Mouse (Mus musculus): Measurements from ENCODE around the gene Gm49027. TPM values are rescaled to one million over a fixed set of nuclear protein-coding genes. Genes with fewer than 3 reads are reported as not detected.
A peak's percentile ranks its signal among the peaks of the same experiment; 100 is the strongest.

Gm49027 gene
- total RNA-seq (2021) = 1 to 10 TPM; 7.0 to 7.7 TPM
- long read RNA-seq, experiment 1, partial matches to known transcripts = 16 of 17 reads
- long read RNA-seq, experiment 1, other reads (novel, unspliced or antisense) = 1 of 17 reads
- long read RNA-seq, experiment 2, partial matches to known transcripts = 13 of 13 reads
- long read RNA-seq, experiment 2, other reads (novel, unspliced or antisense) = 0 of 13 reads

GRCm38 (mm10) chr5:123525281-123525680 is at the start of gene Gm49027:
Gene Gm49027, minus strand, starts transcription at chr5:123525488.
- peak in 1 of 2 experiments; percentile 6 for DNase-seq (ENCODE audit: extremely low spot score in 1 of 2, low spot score in 2 of 2)
- TF ChIP-seq CTCF (IDR thresholded peaks at IDR 0.05) = no peak
- intact Hi-C loops (cut with DNase I) = no loop called here
- Histone ChIP-seq H3K27ac (no peak within 1 kb of the TSS; the same call in 1 of the 2 replicates), H3K4me3 (peak within 1 kb of the TSS; percentile 89)

DNA sequence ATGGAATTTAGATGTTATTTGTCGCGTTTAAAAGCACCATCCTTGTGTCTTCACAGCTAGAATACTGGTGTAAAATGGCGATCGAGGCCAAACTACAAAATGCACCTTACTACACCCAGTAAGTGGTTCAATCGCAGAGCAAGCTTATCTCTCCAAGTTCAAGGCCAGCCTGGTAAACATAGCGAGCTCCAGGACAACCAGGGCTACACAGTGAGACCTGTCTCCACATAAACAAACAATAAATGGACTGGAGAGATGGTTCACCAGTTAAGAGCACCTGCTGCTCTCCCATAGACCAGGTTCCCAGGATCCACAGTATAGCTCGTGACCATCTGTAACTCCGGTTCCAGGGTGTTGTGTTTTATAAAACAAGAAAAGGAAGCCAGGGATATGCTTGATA is 48.1 kb upstream of the Gm49027 start:
- no peak for TF ChIP-seq CTCF (IDR thresholded peaks at IDR 0.05)
- Histone ChIP-seq H3K27ac (no peak overlapping the region; the same call in 1 of the 2 replicates), H3K4me3 (peak overlapping the region; percentile 78; the same call in 1 of the 2 replicates)
- no peak for DNase-seq (ENCODE audit: extremely low spot score in 1 of 2, low spot score in 2 of 2)
- intact Hi-C loops (cut with DNase I) = loop anchor here (1.0 to 5.0 kb wide), 2 partner anchors 20 to 34 kb away; no protein-coding TSS in a partner anchor

DNA sequence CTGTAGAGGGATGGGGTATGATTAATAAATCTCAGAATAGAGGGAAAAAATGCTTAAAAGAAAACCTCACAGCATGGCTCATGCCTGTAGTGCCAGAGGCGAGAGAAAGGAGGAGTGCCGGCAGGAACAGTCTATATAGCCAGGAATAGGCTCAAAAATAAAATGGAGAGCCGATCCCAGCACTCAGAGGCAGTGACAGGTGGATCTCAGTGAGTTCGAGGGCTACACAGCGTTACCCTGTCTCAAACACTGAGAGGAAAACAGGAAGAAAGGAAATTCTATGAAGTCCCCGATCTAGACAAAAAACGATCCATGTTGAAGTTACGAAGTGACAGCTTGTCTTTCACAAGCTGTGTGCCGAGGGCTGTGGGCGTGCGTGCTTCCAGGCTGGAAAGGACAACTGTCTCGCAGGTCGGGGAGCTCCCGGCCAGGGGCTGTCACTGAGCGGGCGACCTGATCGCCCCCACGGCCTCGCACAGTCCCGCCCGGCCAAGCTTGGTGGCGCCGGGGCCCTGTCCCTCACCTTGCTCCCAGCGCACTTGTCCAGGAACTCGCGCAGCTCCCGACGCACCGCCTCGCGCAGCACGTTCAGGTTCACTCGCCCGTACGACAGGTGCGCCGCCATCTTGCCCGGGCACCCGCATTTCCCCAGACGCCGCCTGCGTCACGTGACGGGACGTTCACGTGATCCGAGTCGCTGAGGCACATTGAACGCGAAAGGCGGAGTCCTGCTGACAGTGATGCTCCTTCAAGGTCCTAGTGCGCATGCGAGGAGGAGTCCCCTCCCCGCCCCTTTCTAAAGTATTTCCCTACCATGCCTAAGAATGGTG is 47.3 kb upstream of the Gm49027 start, which contains the start of gene Vps33a:
Gene Vps33a (minus strand): TSS at position 682 of the 830 bp plus-strand sequence.
- peak within 1 kb of the TSS; percentile 78 for H3K4me3 ChIP-seq
- H3K27ac ChIP-seq = peak within 1 kb of the TSS; percentile 88
- peak; percentile 95 to 97 for DNase-seq (ENCODE audit: extremely low spot score in 1 of 2, low spot score in 2 of 2)
- TF ChIP-seq CTCF (IDR thresholded peaks at IDR 0.05) = peak; percentile 5; the same call in 1 of the 2 replicates
- intact Hi-C loops (cut with DNase I) = loop anchor here (1.0 to 5.0 kb wide), 2 partner anchors 21 to 35 kb away; no protein-coding TSS in a partner anchor

- H3K27ac ChIP-seq = peak overlapping the region; percentile 24; the same call in 1 of the 2 replicates
- H3K4me3 ChIP-seq = no peak overlapping the region
- TF ChIP-seq CTCF (IDR thresholded peaks at IDR 0.05) = no peak
- DNase-seq (ENCODE audit: extremely low spot score in 1 of 2, low spot score in 2 of 2) = peak; percentile 7 to 19
- intact Hi-C loops (cut with DNase I) = no loop called here
These were observed 35.8 kb upstream of the Gm49027 start for GRCm38 (mm10) chr5:123561128-123561527.

- TF ChIP-seq CTCF (IDR thresholded peaks at IDR 0.05) = no peak
- DNase-seq (ENCODE audit: extremely low spot score in 1 of 2, low spot score in 2 of 2) = peak; percentile 6 to 22
- intact Hi-C loops (cut with DNase I) = no loop called here
- no peak overlapping the region for H3K27ac ChIP-seq
- H3K4me3 ChIP-seq = no peak overlapping the region
These were observed 34.3 kb upstream of the Gm49027 start for GRCm38 (mm10) chr5:123559588-123559987.

- DNase-seq (ENCODE audit: extremely low spot score in 1 of 2, low spot score in 2 of 2) = peak; percentile 20 to 40
- TF ChIP-seq CTCF (IDR thresholded peaks at IDR 0.05) = no peak
- intact Hi-C loops (cut with DNase I) = no loop called here
- no peak overlapping the region for H3K4me3 ChIP-seq
- H3K27ac ChIP-seq = 0 out of 2 replicates have a peak overlapping the region, but pooled peaks have one; percentile 50
These were observed 31.2 kb upstream of the Gm49027 start for GRCm38 (mm10) chr5:123556451-123556850.

DNA sequence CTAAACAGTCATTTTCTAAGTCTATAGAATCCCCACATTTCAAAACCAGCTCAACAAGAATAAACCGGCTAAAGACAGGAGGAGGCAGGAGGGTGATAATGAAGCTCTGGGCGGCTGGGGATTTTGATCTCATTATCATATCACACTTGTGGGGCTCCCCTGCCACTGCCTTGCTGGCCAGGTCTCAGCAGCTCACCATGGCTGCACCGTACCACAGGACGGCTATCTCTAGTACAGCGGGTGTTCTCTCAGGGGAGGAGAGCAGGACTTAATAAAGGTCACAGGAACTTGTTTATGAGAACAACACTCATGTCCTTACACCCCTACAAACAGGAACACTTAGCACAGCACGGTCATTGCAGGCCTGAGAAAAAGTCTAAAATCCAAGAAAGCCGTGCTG is 30.4 kb upstream of the Gm49027 start:
- peak; percentile 2 to 8 for DNase-seq (ENCODE audit: extremely low spot score in 1 of 2, low spot score in 2 of 2)
- Histone ChIP-seq H3K4me3 (no peak overlapping the region), H3K27ac (no peak overlapping the region)
- intact Hi-C loops (cut with DNase I) = no loop called here
- TF ChIP-seq CTCF (IDR thresholded peaks at IDR 0.05) = no peak

GRCm38 (mm10) chr5:123533801-123534200 is 8.5 kb upstream of the Gm49027 start:
- DNase-seq (ENCODE audit: extremely low spot score in 1 of 2, low spot score in 2 of 2) = peak; percentile 5

GRCm38 (mm10) chr5:123530056-123530455 is 4.8 kb upstream of the Gm49027 start:
- Histone ChIP-seq H3K27ac (no peak overlapping the region), H3K4me3 (no peak overlapping the region)
- intact Hi-C loops (cut with DNase I) = no loop called here
- no peak for TF ChIP-seq CTCF (IDR thresholded peaks at IDR 0.05)
- peak; percentile 6 to 8 for DNase-seq (ENCODE audit: extremely low spot score in 1 of 2, low spot score in 2 of 2)

More at GRCm38 (mm10) chr5:123533801-123534200, 8.5 kb upstream of the Gm49027 start:
- Histone ChIP-seq H3K4me3 (no peak overlapping the region), H3K27ac (no peak overlapping the region)
- no peak for TF ChIP-seq CTCF (IDR thresholded peaks at IDR 0.05)
- intact Hi-C loops (cut with DNase I) = no loop called here

GRCm38 (mm10) chr5:123528641-123529040 is 3.4 kb upstream of the Gm49027 start:
- H3K27ac ChIP-seq = no peak overlapping the region
- DNase-seq (ENCODE audit: extremely low spot score in 1 of 2, low spot score in 2 of 2) = peak; percentile 6
- TF ChIP-seq CTCF (IDR thresholded peaks at IDR 0.05) = no peak; the same call in none of the 2 replicates
- H3K4me3 ChIP-seq = no peak overlapping the region
- intact Hi-C loops (cut with DNase I) = no loop called here

GRCm38 (mm10) chr5:123525916-123526495 is 718 bp upstream of the Gm49027 start:
- no peak for TF ChIP-seq CTCF (IDR thresholded peaks at IDR 0.05)
- intact Hi-C loops (cut with DNase I) = loop anchor here (2.0 kb wide), 1 partner anchor 85 kb away; no protein-coding TSS in a partner anchor
- Histone ChIP-seq H3K4me3 (no peak overlapping the region), H3K27ac (no peak overlapping the region)
- DNase-seq (ENCODE audit: extremely low spot score in 1 of 2, low spot score in 2 of 2) = peak in 1 of 2 experiments; percentile 6

All from left cerebral cortex, adult 2 months (tissue).